Mouse (Mus musculus): ENCODE data around the gene Usp2.

GRCm38 (mm10) chr9:44137846-44138245 lies 71.0 kb downstream of the Usp2 start:
- TF ChIP-seq ZNF384 (IDR thresholded peaks at IDR 0.05; ENCODE audit: low read depth, low read length) = no peak
- no peak for TF ChIP-seq NRF1 (IDR thresholded peaks at IDR 0.05; ENCODE audit: low read depth, low read length)
- TF ChIP-seq CHD1 (IDR thresholded peaks at IDR 0.05; ENCODE audit: low read depth, low read length) = no peak
- TF ChIP-seq EP300 (IDR thresholded peaks at IDR 0.05; ENCODE audit: low read length) = no peak
- TF ChIP-seq USF1 (IDR thresholded peaks at IDR 0.05; ENCODE audit: low read depth, low read length) = no peak
- no peak for TF ChIP-seq TCF12 (IDR thresholded peaks at IDR 0.05; ENCODE audit: low read depth, low read length)
- TF ChIP-seq NELFE (IDR thresholded peaks at IDR 0.05; ENCODE audit: low read depth, low read length) = no peak
- TF ChIP-seq HCFC1 (IDR thresholded peaks at IDR 0.05; ENCODE audit: low read depth, low read length) = no peak
- TF ChIP-seq RAD21 (IDR thresholded peaks at IDR 0.05; ENCODE audit: low read depth, low read length) = no peak
- no peak for TF ChIP-seq MEF2A (IDR thresholded peaks at IDR 0.05; ENCODE audit: borderline replicate concordance, low read depth, low read length)

All from CH12.LX (cell line).